Mouse (Mus musculus): ENCODE data around the gene Wwp2.

- TF ChIP-seq CTCF (IDR thresholded peaks at IDR 0.05; ENCODE audit: control insufficient read depth, insufficient read depth, insufficient replicate concordance, low read depth, low read length) (no peak), POLR2A (IDR thresholded peaks at IDR 0.05; ENCODE audit: control insufficient read depth, low read depth, low read length) (no peak)
These were observed 26.3 kb downstream of the Wwp2 start for GRCm38 (mm10) chr8:107462423-107462822.
